Mouse (Mus musculus) embryonic facial prominence, embryonic 13.5 days (tissue): Measurements from ENCODE around the gene Cnot6. TPM values are rescaled to one million over a fixed set of nuclear protein-coding genes. Genes with fewer than 3 reads are reported as not detected.
A peak's percentile ranks its signal among the peaks of the same experiment; 100 is the strongest.

Experiments
- ATAC-seq: fragments of 200-750 bp; cut with Nextera tagmentation; 2 replicates; pipeline ENCODE4 v1.8.0; 2017; ENCODE audit warnings: low read depth; ENCODE audit not compliant: insufficient number of reproducible peaks, insufficient read depth, low FRiP score, low TSS enrichment
- H3K27ac ChIP-seq: fragments of 300-500 bp; sonication (generic); 2 replicates; pipeline ENCODE4 v1.5.1; 2015; ENCODE audit warnings: moderate library complexity, mild to moderate bottlenecking, inconsistent platforms
- H3K27me3 ChIP-seq: fragments of 300-500 bp; sonication (generic); 2 replicates; pipeline ENCODE4 v1.6.1; 2015; ENCODE audit warnings: mild to moderate bottlenecking, inconsistent platforms
- H3K36me3 ChIP-seq: fragments of 300-500 bp; sonication (generic); 2 replicates; pipeline ENCODE4 v1.6.1; 2015; ENCODE audit warnings: mild to moderate bottlenecking, inconsistent platforms
- H3K4me1 ChIP-seq: fragments of 300-500 bp; sonication (generic); 2 replicates; pipeline ENCODE4 v1.6.1; 2015; ENCODE audit warnings: inconsistent platforms
- H3K4me2 ChIP-seq: fragments of 300-500 bp; sonication (generic); 2 replicates; pipeline ENCODE4 v1.6.1; 2015; ENCODE audit warnings: moderate library complexity, mild to moderate bottlenecking, inconsistent platforms
- H3K4me3 ChIP-seq: fragments of 300-500 bp; sonication (generic); 2 replicates; pipeline ENCODE4 v1.5.1; 2015; ENCODE audit warnings: mild to moderate bottlenecking, inconsistent platforms
- H3K9ac ChIP-seq: fragments of 300-500 bp; sonication (generic); 2 replicates; pipeline ENCODE4 v1.6.1; 2015; ENCODE audit warnings: mild to moderate bottlenecking, inconsistent platforms
- H3K9me3 ChIP-seq: fragments of 300-500 bp; sonication (generic); 2 replicates; pipeline ENCODE4 v1.6.1; 2016; ENCODE audit warnings: inconsistent platforms
- WGBS: fragments of 180-500 bp; shearing (Covaris S2); methylation state at CpG from one replicate; pipeline ENCODE4 v1.1.7; 2015; ENCODE audit warnings: mixed read lengths; 5-methylcytosine and 5-hydroxymethylcytosine counted together
- polyA plus RNA-seq: library from polyadenylated mRNA; unstranded; fragments of >200 nt; fragmentation: Nextera tagmentation; extraction: Ambion mirVana; gene quantifications from 2 replicates; pipeline ENCODE4 v1.2.1, GENCODE M21; 2015

Gene Cnot6
- polyA plus RNA-seq, 1 experiment from 2014 or later: 70.0 TPM

DNA sequence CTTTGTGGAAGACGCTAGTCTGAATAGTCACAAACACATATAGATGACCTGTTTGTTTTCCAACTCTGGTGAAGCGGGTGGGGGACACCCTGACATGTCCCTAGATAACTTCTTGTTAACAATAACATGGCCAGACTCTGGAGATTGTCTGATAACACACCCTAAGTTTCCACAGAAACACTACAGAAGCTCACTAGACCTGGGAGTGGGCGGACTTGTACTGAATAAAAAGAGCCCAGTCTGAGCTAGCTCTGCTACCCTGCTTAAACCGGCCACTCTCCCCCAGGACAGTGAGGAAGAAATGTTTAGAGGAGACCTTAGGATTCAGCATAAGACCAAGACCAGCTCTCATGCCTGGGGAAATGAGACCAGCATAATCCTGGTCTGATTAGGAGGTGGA lies 47.1 kb downstream of the Cnot6 start:
- no peak overlapping the region for H3K9ac ChIP-seq
- no peaks in the 10 kb centered on the region for H3K9me3 ChIP-seq
- peaks cover 16% of the 10 kb centered on the region; the same call in 1 of the 2 replicates for H3K36me3 ChIP-seq
- no peak overlapping the region for H3K27ac ChIP-seq
- no peak overlapping the region for H3K4me2 ChIP-seq
- H3K4me3 ChIP-seq: no peak overlapping the region
- H3K27me3 ChIP-seq: no peaks in the 10 kb centered on the region
- ATAC-seq: no peak
- 83% methylated on average over 4 of the region's 4 CpGs for WGBS
- H3K4me1 ChIP-seq: no peaks in the 10 kb centered on the region

DNA sequence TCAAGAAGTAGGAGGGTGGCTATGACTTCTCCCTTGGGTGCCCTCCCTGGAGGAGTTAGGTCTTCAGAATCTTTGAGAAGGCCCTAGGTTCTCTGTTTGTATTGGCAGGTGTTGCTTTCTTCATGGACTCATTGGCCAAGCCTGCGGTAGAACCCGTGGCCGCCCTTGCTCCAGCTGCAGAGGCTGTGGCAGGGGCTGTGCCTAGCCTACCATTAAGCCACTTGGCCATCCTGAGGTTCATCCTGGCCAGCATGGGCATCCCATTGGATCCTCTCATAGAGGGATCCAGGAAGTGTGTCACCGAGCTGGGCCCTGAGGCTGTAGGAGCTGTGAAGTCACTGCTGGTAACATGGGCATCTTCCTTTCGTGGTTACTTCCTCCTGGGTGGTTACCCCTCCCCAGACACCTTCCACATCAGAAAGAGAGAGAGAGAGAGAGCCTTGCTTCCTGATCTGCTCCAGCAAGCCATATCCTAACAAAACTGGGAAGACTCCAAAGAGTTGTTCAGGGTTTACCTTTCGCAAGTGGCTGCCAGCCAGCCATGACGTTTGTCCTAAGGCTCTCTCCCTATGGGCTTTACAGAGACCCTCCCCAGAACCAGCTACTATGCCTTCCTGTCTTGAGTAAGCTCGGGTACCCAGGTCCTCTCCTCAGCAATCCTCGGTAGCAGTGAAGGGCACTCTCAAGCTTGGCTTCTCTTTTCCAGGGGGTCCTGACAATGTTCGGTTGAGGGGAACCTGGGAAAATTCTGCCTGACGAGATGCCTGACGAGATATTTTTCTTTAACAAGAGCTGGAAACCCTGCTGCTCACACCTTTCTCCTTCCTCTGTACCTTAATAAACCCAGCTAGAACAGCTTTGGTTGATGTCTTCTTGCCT lies 48.0 kb downstream of the Cnot6 start:
- no peaks in the 10 kb centered on the region for H3K9me3 ChIP-seq

DNA sequence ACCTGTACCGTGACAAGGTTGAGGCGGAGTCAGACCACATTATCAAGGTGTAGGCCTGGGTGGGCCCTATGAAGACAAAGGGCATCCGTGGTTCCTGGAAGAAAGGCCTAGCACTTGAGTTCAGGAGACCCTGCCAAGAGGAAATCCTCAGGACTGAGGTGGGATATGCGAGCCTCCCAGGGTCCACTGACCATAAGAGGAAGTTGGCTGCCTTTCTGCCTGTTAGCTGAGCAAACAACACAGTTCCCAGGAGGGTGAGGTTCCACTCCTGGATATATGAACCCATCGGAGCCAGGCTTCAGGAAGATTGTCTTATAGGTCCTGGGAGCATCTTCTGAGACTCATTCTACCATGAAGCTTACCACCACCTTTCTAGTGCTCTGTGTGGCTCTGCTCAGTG lies 49.2 kb downstream of the Cnot6 start, which contains the start of gene Scgb3a1:
Gene Scgb3a1, plus strand, starts transcription at position 301 of the 400 bp plus-strand sequence.
- Histone ChIP-seq H3K27ac (no peak within 1 kb of the TSS), H3K4me3 (no peak within 1 kb of the TSS), H3K9me3 (no peaks in the 10 kb centered on the region), H3K4me1 (no peaks in the 10 kb centered on the region), H3K4me2 (no peak within 1 kb of the TSS), H3K9ac (no peak within 1 kb of the TSS), H3K36me3 (peaks cover 1% of the 10 kb centered on the region; the same call in 1 of the 2 replicates), H3K27me3 (no peaks in the 10 kb centered on the region)
- 85% methylated on average over 5 of the region's 5 CpGs for WGBS
- no peak for ATAC-seq

More for the DNA sequence above, 48.0 kb downstream of the Cnot6 start:
- Histone ChIP-seq H3K4me3 (no peak overlapping the region), H3K27me3 (no peaks in the 10 kb centered on the region), H3K4me2 (no peak overlapping the region), H3K9ac (no peak overlapping the region), H3K4me1 (no peaks in the 10 kb centered on the region), H3K27ac (no peak overlapping the region), H3K36me3 (peaks cover 13% of the 10 kb centered on the region; the same call in 1 of the 2 replicates)
- WGBS: 80% methylated on average over 12 of the region's 12 CpGs
- no peak for ATAC-seq

DNA sequence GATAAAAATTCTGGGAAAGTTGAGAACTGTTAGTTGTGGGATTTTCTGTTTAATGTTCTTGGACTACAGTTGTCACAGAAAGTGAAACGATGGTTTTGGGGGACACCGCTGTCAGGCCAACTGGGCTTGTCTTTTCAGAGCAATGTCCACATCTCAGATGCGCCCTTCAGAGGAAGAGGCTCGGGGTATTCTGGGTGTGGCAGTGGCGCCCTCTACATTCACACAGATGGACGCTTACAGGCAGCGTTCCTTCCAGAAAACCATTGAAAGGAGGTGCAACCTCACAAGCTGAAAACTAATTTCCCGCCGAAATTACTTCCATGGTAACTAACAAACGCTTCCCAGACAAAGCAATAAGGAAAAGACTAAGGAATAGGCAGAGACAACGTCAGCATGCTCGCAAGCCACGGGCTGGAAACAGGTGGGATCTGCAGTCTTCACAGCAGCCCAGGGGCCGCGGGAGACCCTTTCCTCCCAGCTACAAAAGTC lies 50.2 kb downstream of the Cnot6 start:
- Histone ChIP-seq H3K27ac (no peak overlapping the region), H3K4me3 (no peak overlapping the region), H3K9me3 (no peaks in the 10 kb centered on the region), H3K27me3 (no peaks in the 10 kb centered on the region), H3K36me3 (no peaks in the 10 kb centered on the region), H3K4me1 (no peaks in the 10 kb centered on the region), H3K4me2 (no peak overlapping the region), H3K9ac (no peak overlapping the region)
- no peak for ATAC-seq
- WGBS: 59% methylated on average over 15 of the region's 15 CpGs

DNA sequence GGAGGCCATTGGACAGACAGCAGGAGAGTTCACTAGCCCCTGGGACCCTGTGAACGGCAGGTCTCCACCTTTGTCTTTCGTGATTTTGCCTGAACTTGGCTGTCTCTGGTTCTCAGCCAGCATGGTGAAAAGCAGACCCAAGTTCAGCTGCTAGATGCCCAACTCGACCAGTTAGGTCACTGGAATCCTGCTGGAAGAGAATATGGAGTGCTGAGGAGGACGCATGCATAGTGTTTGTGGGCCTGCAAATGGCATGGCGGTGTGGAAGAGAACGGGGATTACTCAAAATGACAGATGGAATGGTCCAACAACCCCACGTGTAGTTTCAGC lies 53.1 kb downstream of the Cnot6 start:
- 72% methylated on average over 7 of the region's 7 CpGs for WGBS

DNA sequence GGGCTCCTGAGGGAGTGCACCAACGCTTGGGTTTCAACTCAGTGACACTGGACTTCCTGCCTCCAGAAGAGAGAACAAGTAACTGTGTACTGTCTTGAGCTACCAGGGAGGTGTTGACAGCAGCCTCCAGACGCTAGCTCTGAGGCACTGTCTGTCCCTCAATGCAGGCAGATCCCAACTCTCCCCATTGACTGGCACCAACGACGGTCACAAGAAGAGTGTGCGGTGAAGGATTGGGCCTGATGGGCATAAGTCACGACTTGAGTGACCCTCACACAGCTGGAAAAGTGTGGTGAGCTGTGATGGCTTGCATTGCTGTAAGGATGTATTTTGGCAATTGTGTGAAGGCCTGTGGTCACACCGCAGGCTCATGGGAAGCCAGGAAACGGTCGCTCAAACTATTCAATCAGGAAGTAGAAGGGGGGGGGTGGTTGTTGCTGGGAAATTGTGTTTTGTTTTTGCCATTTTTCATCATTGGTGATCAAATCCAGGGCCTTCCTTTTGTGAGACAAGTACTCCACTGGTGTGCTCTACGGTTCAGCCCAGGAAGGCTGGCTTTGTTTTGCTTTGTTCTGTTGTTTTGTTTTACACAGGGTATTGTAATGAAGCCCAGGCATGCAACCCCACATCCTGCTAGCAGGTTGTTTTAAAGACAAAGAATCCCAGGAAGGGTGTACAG lies 53.6 kb downstream of the Cnot6 start:
- H3K4me1 ChIP-seq: no peaks in the 10 kb centered on the region
- no peak overlapping the region for H3K9ac ChIP-seq
- H3K27me3 ChIP-seq: no peaks in the 10 kb centered on the region
- H3K4me3 ChIP-seq: no peak overlapping the region
- no peak overlapping the region for H3K27ac ChIP-seq
- H3K4me2 ChIP-seq: no peak overlapping the region
- 70% methylated on average over 10 of the region's 10 CpGs for WGBS
- 0 out of 2 replicates have a peak, but pooled peaks have one; percentile 17 for ATAC-seq
- no peaks in the 10 kb centered on the region for H3K9me3 ChIP-seq
- no peaks in the 10 kb centered on the region for H3K36me3 ChIP-seq

More for the DNA sequence above, 53.1 kb downstream of the Cnot6 start:
- H3K4me3 ChIP-seq: no peak overlapping the region
- ATAC-seq: no peak
- no peaks in the 10 kb centered on the region for H3K4me1 ChIP-seq
- no peak overlapping the region for H3K9ac ChIP-seq
- H3K36me3 ChIP-seq: no peaks in the 10 kb centered on the region
- H3K27ac ChIP-seq: no peak overlapping the region
- no peaks in the 10 kb centered on the region for H3K27me3 ChIP-seq
- no peak overlapping the region for H3K4me2 ChIP-seq
- H3K9me3 ChIP-seq: no peaks in the 10 kb centered on the region

DNA sequence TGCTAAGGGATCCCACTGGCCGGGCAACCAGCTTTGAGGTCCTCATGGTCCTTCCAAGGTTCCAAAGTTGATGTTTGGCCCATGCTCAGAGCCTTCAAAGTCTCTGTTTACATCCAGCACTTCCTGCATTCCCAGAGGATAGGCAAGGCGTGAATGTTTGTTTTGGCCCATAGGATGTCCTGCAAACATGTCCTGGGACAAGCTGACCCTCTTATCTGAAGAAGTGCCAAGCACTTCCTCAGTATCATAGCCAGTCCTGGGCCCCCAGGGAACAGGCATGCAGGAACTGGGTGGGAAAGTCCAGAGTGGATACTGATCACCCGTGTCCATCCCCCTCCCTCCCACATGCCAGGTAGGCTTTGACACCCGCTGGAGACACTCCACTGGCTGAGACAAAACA lies 54.5 kb downstream of the Cnot6 start:
- no peaks in the 10 kb centered on the region for H3K36me3 ChIP-seq
- no peak for ATAC-seq
- H3K27me3 ChIP-seq: no peaks in the 10 kb centered on the region
- no peak overlapping the region for H3K27ac ChIP-seq
- no peak overlapping the region for H3K9ac ChIP-seq
- 84% methylated on average over 4 of the region's 4 CpGs for WGBS
- H3K4me2 ChIP-seq: no peak overlapping the region
- H3K4me3 ChIP-seq: no peak overlapping the region
- no peaks in the 10 kb centered on the region; the same call in 1 of the 2 replicates for H3K4me1 ChIP-seq
- no peaks in the 10 kb centered on the region for H3K9me3 ChIP-seq

DNA sequence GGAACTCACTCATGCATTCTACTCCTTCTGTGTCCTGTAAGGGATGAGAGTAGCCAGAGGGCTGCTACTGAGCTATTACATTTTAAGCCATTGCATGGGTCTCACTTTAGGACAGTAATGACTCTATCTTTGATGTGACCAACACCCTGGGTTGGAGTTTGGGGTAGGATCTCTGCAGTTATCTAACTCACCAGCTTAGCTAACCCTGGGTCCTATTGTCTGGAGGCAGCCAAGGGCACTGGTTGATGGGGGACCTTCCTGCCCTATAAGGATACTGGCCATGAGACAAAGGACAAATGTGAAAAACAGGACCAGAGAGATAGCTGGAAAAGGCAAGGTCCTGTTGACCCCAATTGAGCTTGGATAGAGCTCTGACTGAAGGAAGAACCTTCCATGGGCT lies 57.0 kb downstream of the Cnot6 start:
- Histone ChIP-seq H3K27ac (no peak overlapping the region), H3K4me3 (no peak overlapping the region), H3K9me3 (no peaks in the 10 kb centered on the region), H3K9ac (no peak overlapping the region), H3K4me2 (no peak overlapping the region), H3K36me3 (no peaks in the 10 kb centered on the region), H3K27me3 (no peaks in the 10 kb centered on the region), H3K4me1 (peaks cover 5% of the 10 kb centered on the region)
- ATAC-seq: no peak

DNA sequence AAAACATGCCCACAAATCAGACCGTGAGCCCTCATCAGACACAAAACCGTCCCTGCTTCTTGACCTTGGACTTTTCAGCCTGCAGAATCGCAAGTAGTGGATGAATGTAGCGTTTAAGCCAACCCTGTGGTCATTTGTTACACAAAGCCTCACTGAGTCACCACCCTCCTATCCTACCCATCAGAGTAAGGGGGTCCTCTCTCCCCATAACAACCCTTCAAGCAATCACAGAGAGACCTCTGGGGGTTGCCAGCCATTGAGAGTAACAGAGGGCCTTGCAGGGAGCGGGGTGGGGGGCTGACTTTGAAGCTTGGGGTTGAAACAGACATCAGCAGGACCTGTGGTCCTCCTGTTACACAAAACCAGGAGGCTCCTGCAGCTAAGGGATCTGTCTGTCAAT lies 57.9 kb downstream of the Cnot6 start:
- WGBS: 87% methylated on average over 5 of the region's 5 CpGs
- Histone ChIP-seq H3K4me1 (peaks cover 6% of the 10 kb centered on the region), H3K4me2 (no peak overlapping the region), H3K27me3 (no peaks in the 10 kb centered on the region), H3K27ac (no peak overlapping the region), H3K36me3 (no peaks in the 10 kb centered on the region), H3K4me3 (no peak overlapping the region), H3K9me3 (no peaks in the 10 kb centered on the region), H3K9ac (no peak overlapping the region)
- ATAC-seq: no peak

DNA sequence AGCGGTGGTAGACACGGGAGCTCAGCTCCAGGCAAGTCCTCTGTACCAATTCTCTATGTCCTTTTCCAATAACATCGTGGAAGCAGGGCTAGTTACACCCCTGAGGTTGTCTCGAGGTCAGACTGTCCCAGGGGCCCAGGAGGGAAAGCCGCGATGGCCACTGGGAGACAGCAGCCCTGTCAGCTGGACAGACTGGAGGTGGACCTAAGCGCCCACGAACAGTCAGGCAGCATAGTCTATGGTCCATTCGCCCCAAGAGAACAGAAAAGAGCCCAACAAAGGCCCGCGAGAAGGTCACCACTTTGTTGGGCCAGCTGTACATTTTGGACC lies 59.5 kb downstream of the Cnot6 start:
- 40% methylated on average over 11 of the region's 11 CpGs for WGBS
- Histone ChIP-seq H3K4me1 (peaks cover 6% of the 10 kb centered on the region), H3K36me3 (no peaks in the 10 kb centered on the region), H3K27ac (no peak overlapping the region), H3K9me3 (no peaks in the 10 kb centered on the region), H3K27me3 (no peaks in the 10 kb centered on the region), H3K4me2 (peak overlapping the region; percentile 42), H3K4me3 (no peak overlapping the region), H3K9ac (no peak overlapping the region)
- no peak for ATAC-seq

DNA sequence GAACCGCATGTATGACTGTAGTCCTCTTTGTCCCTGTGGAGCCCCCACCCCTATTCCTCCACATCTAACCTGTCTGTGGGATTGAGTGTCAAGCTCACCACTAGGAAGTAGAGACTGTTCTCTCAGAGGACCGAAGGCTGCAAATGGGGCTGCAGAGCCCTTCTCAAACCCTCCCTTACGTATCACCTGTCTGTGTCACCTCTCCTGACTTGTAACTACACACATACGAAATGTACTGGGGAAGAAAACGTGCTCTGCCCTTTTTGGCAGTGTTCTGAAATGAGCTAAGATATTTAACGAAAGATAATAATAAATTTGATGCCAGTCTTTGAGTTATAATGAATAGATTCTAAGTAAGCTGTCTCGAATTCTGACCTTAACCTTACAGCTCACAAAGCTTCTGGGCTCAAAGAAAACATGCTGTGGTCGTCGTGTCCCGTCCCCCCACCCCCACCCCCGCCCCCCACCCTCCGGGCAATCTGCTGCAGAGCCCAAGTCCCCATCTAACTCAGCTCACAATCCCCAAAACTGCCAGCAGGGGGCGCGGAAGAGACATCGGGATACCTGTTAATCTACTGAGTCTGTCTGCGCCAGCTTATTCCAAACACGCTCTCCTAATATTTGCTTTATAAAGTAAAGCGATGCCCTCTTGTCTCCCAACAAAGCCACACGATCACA lies 60.0 kb downstream of the Cnot6 start:
- H3K4me1 ChIP-seq: peaks cover 6% of the 10 kb centered on the region

More for the DNA sequence above, 60.0 kb downstream of the Cnot6 start:
- Histone ChIP-seq H3K36me3 (no peaks in the 10 kb centered on the region), H3K4me3 (no peak overlapping the region), H3K27ac (no peak overlapping the region), H3K9ac (no peak overlapping the region), H3K9me3 (no peaks in the 10 kb centered on the region), H3K27me3 (no peaks in the 10 kb centered on the region), H3K4me2 (peak overlapping the region; percentile 42)
- 26% methylated on average over 19 of the region's 19 CpGs for WGBS
- ATAC-seq: no peak
